ENCODE assay signal across 10 mouse cellular contexts in genomic region chr1:73169077-73169869, GRCm38 (mm10).
A peak's percentile ranks its signal among the peaks of the same experiment; 100 is the strongest.
DNase-seq lines count a peak whose midpoint lies in the region; ATAC-seq lines count a peak whose summit lies in the region.
"Had no signal": no experiment of that assay in that cellular context is flagged by ENCODE, and none has a peak within 500 bp of the region (broad histone marks: within the 10 kb centered on the region; RNA-seq: fewer than 3 reads in every experiment).

No protein-coding gene starts in this region.

- H3K9me3 ChIP-seq in kidney, embryonic 15.5 days (replicated peaks) = no peaks in the 10 kb centered on the region
- no peaks in the 10 kb centered on the region for H3K9me3 ChIP-seq in hindbrain, embryonic 15.5 days
- H3K9me3 ChIP-seq in neural tube, embryonic 12.5 days = no peaks in the 10 kb centered on the region
- H3K9me3 ChIP-seq: heart, embryonic 15.5 days had no signal

- H3K9ac ChIP-seq in kidney, embryonic 15.5 days = no peak overlapping the region
- H3K9ac ChIP-seq in hindbrain, embryonic 15.5 days = no peak overlapping the region
- H3K9ac ChIP-seq in neural tube, embryonic 12.5 days = no peak overlapping the region
- H3K9ac ChIP-seq: heart, embryonic 15.5 days had no signal

- 43% methylated on average over 10 of the region's 10 CpGs for WGBS in kidney, embryonic 15.5 days
- 17% methylated on average over 10 of the region's 10 CpGs for WGBS in hindbrain, embryonic 15.5 days
- WGBS in neural tube, embryonic 12.5 days = 36% methylated on average over 10 of the region's 10 CpGs

- no peak overlapping the region for H3K4me2 ChIP-seq in kidney, embryonic 15.5 days
- H3K4me2 ChIP-seq in hindbrain, embryonic 15.5 days = no peak overlapping the region
- H3K4me2 ChIP-seq in neural tube, embryonic 12.5 days (replicated peaks) = no peak overlapping the region
- H3K4me2 ChIP-seq: heart, embryonic 15.5 days had no signal

- ATAC-seq in kidney, embryonic 15.5 days (replicated peaks; ENCODE audit: low FRiP score) = no peak
- peak; percentile 81 for ATAC-seq in hindbrain, embryonic 15.5 days (ENCODE audit: low FRiP score, low read depth)
- peak; percentile 77 for ATAC-seq in neural tube, embryonic 12.5 days (ENCODE audit: low FRiP score, low read depth)

- H3K27ac ChIP-seq in kidney, embryonic 15.5 days = peak overlapping the region; percentile 62
- 0 out of 2 replicates have a peak overlapping the region, but pooled peaks have one; percentile 3 for H3K27ac ChIP-seq in hindbrain, embryonic 15.5 days (replicated peaks)
- no peak overlapping the region for H3K27ac ChIP-seq in neural tube, embryonic 12.5 days
- H3K27ac ChIP-seq: heart, embryonic 15.5 days had no signal

- H3K36me3 ChIP-seq in kidney, embryonic 15.5 days = no peaks in the 10 kb centered on the region
- no peaks in the 10 kb centered on the region for H3K36me3 ChIP-seq in hindbrain, embryonic 15.5 days
- no peaks in the 10 kb centered on the region for H3K36me3 ChIP-seq in neural tube, embryonic 12.5 days
- H3K36me3 ChIP-seq: heart, embryonic 15.5 days had no signal

- no peak for DNase-seq in kidney, adult 11 months
- DNase-seq in embryo, embryonic 10 days (ENCODE audit: low spot score) = peak; percentile 74
- no peak for DNase-seq in cerebellum, postnatal 4 days (ENCODE audit: low spot score in 2 of 2)
- no peak for DNase-seq in thymus, postnatal 36 days
- DNase-seq in gastrocnemius, adult 18-20 months (ENCODE audit: low spot score) = no peak
- DNase-seq: lung, postnatal 14 days had no signal

- no peaks in the 10 kb centered on the region for H3K27me3 ChIP-seq in kidney, embryonic 15.5 days
- H3K27me3 ChIP-seq in hindbrain, embryonic 15.5 days = no peaks in the 10 kb centered on the region
- no peaks in the 10 kb centered on the region for H3K27me3 ChIP-seq in neural tube, embryonic 12.5 days (replicated peaks)
- H3K27me3 ChIP-seq: heart, embryonic 15.5 days had no signal

- no peak overlapping the region for H3K4me3 ChIP-seq in kidney, embryonic 15.5 days (replicated peaks)
- H3K4me3 ChIP-seq in hindbrain, embryonic 15.5 days = no peak overlapping the region
- H3K4me3 ChIP-seq in neural tube, embryonic 12.5 days = no peak overlapping the region
- H3K4me3 ChIP-seq: heart, embryonic 15.5 days had no signal

- peaks cover 28% of the 10 kb centered on the region for H3K4me1 ChIP-seq in kidney, embryonic 15.5 days
- peaks cover 12% of the 10 kb centered on the region for H3K4me1 ChIP-seq in hindbrain, embryonic 15.5 days (replicated peaks)
- peaks cover 16% of the 10 kb centered on the region for H3K4me1 ChIP-seq in neural tube, embryonic 12.5 days
